Mouse (Mus musculus) thymus, adult 2 months (tissue): ENCODE results near the gene Fdxacb1.

ENCODE experiments used
- CTCF ChIP-seq: fragments of 200-500 bp; IDR thresholded peaks from 2 replicates; pipeline ENCODE4 v1.5.1; 2012; ENCODE audit warnings: mild to moderate bottlenecking, control low read depth, low read length, moderate library complexity, borderline replicate concordance; ENCODE audit not compliant: control insufficient read depth, poor library complexity, insufficient read depth; ENCODE audit errors: extremely low read depth
- POLR2A ChIP-seq: fragments of 200-500 bp; IDR thresholded peaks from 2 replicates; pipeline ENCODE4 v1.6.1; 2012; ENCODE audit warnings: mild to moderate bottlenecking, low read length, control low read depth, moderate library complexity; ENCODE audit not compliant: control insufficient read depth, poor library complexity, insufficient read depth; ENCODE audit errors: extremely low read depth

- no peak for TF ChIP-seq POLR2A
- TF ChIP-seq CTCF = no peak
Observed at GRCm38 (mm10) chr9:50727925-50728651, 39.9 kb upstream of the Fdxacb1 start.
